Mouse (Mus musculus): ENCODE measurements around the gene Rexo1.

Gene Rexo1

GRCm38 (mm10) chr10:80504724-80505123 is 56.6 kb downstream of the Rexo1 start:
- no peak for DNase-seq (ENCODE audit: low read depth, low spot score)

GRCm38 (mm10) chr10:80503599-80504220 is 57.6 kb downstream of the Rexo1 start:
- DNase-seq (ENCODE audit: low read depth, low spot score) = no peak

- no peak for DNase-seq (ENCODE audit: low read depth, low spot score)
Measured at GRCm38 (mm10) chr10:80502819-80503314, 58.5 kb downstream of the Rexo1 start.

- no peak for DNase-seq (ENCODE audit: low read depth, low spot score)
Measured at GRCm38 (mm10) chr10:80502291-80502690, 59.1 kb downstream of the Rexo1 start.

- DNase-seq (ENCODE audit: low read depth, low spot score) = no peak
Measured at GRCm38 (mm10) chr10:80496421-80496820, 64.9 kb downstream of the Rexo1 start.

- no peak for DNase-seq (ENCODE audit: low read depth, low spot score)
Measured at GRCm38 (mm10) chr10:80495901-80496300, 65.5 kb downstream of the Rexo1 start.

GRCm38 (mm10) chr10:80494732-80495131 is 66.6 kb downstream of the Rexo1 start, which contains the start of gene Onecut3:
Gene Onecut3 (plus strand): TSS chr10:80494835.
- no peak for DNase-seq (ENCODE audit: low read depth, low spot score)
